Mouse (Mus musculus): Measurements from ENCODE around the gene Bcl11b. TPM values are rescaled to one million over a fixed set of nuclear protein-coding genes. Genes with fewer than 3 reads are reported as not detected.

The Bcl11b gene
- polyA plus RNA-seq, 1 experiment = not detected

DNA sequence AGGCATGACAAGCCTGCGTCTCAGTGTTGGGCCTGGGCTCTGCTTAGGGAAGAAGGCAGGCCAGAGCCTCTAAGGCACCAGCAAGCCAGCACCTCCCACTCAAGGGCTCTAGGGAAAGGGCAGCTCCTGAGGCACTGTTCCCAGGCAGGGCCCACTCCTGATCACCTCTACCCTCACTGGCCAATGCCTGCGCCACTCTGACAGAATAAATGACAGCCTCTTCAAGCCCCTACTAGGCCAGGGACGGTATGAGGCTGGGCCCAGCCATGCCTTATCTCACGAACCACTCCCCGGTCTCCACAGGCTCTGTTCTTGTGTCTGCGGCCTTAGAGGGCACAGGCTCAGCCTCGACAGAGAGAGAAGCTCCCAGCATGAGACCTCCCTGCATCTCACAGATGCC is 61.3 kb downstream of the Bcl11b start:
- Histone ChIP-seq H3K4me3 (no peak overlapping the region), H3K79me2 (ENCODE audit: control insufficient read depth, insufficient read depth) (no peaks in the 10 kb centered on the region), H3K27me3 (ENCODE audit: control insufficient read depth, insufficient read depth, insufficient read length) (no peaks in the 10 kb centered on the region), H3ac (ENCODE audit: control insufficient read depth, insufficient read length) (no peak overlapping the region), H3K4me2 (ENCODE audit: low read depth) (no peak overlapping the region), H3K36me3 (ENCODE audit: control insufficient read depth, insufficient read depth) (no peaks in the 10 kb centered on the region)
- TF ChIP-seq POLR2A (IDR thresholded peaks at IDR 0.05; ENCODE audit: insufficient read length, low read depth) = no peak
- TF ChIP-seq USF1 (IDR thresholded peaks at IDR 0.05; ENCODE audit: low read depth) = no peak
- TF ChIP-seq TCF12 (IDR thresholded peaks at IDR 0.05; ENCODE audit: insufficient read depth, poor library complexity, severe bottlenecking) = no peak
- TF ChIP-seq MYOG (IDR thresholded peaks at IDR 0.05; ENCODE audit: control insufficient read depth in 1 of 3, insufficient read depth in 1 of 3, insufficient read length in 2 of 3, low read depth in 2 of 3) = no peak
- no peak for TF ChIP-seq SRF (IDR thresholded peaks at IDR 0.05; ENCODE audit: control insufficient read depth, insufficient read length, low read depth)
- no peak for TF ChIP-seq CEBPB (IDR thresholded peaks at IDR 0.05; ENCODE audit: insufficient read depth, poor library complexity, severe bottlenecking)
- no peak for TF ChIP-seq REST (IDR thresholded peaks at IDR 0.05; ENCODE audit: insufficient read depth, insufficient read length)

DNA sequence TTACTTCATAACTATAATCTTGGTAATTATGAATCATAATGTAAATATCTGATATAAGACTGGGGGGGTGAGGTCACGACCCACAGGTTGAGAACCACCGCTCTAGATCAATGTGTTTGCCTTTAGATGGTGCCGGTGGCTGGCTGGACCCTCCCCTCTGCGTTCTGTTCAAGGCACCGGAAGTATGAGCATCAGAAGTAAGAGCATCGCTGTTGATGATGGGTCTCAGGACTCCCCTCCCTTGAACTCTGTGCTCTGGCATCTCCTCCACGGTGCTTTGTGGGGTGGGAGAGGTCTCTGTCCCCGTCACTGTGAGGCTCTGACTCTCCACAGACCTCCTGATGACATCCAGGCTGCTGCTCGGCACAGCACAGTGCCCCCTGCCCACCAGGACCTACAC is 62.6 kb downstream of the Bcl11b start:
- Histone ChIP-seq H3K27me3 (ENCODE audit: control insufficient read depth, insufficient read depth, insufficient read length) (no peaks in the 10 kb centered on the region), H3ac (ENCODE audit: control insufficient read depth, insufficient read length) (no peak overlapping the region), H3K4me3 (no peak overlapping the region), H3K4me2 (ENCODE audit: low read depth) (no peak overlapping the region), H3K79me2 (ENCODE audit: control insufficient read depth, insufficient read depth) (no peaks in the 10 kb centered on the region), H3K36me3 (ENCODE audit: control insufficient read depth, insufficient read depth) (no peaks in the 10 kb centered on the region)
- TF ChIP-seq MAX (IDR thresholded peaks at IDR 0.05; ENCODE audit: low read depth) = no peak

DNA sequence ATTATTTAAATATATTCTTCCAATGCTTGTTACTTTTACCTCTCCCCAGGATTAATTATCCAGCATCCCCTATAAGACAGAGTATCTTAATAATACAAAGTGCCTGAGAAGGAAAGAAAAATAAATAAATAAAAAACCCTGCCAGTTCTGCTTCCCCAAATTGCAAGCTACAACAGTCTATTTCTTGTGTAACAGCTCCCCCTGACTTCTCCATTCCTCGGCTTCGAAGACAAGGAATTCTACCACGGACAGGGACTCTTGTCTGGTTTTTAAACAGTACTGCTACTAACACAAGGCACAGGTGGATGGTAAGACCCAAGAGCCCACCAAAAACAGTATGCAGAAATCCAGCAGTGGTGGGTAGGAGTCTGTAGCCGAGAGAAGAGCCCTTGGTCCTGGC is 64.2 kb downstream of the Bcl11b start:
- H3K79me2 ChIP-seq (ENCODE audit: control insufficient read depth, insufficient read depth) = no peaks in the 10 kb centered on the region
- no peak overlapping the region for H3ac ChIP-seq (ENCODE audit: control insufficient read depth, insufficient read length)
- no peak overlapping the region for H3K4me3 ChIP-seq
- no peak overlapping the region for H3K4me2 ChIP-seq (ENCODE audit: low read depth)
- no peaks in the 10 kb centered on the region for H3K36me3 ChIP-seq (ENCODE audit: control insufficient read depth, insufficient read depth)
- H3K27me3 ChIP-seq (ENCODE audit: control insufficient read depth, insufficient read depth, insufficient read length) = no peaks in the 10 kb centered on the region
- no peak for TF ChIP-seq SRF (IDR thresholded peaks at IDR 0.05; ENCODE audit: control insufficient read depth, insufficient read length, low read depth)
- TF ChIP-seq E2F4 (IDR thresholded peaks at IDR 0.05; ENCODE audit: insufficient read depth) = no peak

GRCm38 (mm10) chr12:107936972-107937371 is 66.4 kb downstream of the Bcl11b start:
- no peaks in the 10 kb centered on the region for H3K36me3 ChIP-seq (ENCODE audit: control insufficient read depth, insufficient read depth)
- no peaks in the 10 kb centered on the region for H3K27me3 ChIP-seq (ENCODE audit: control insufficient read depth, insufficient read depth, insufficient read length)
- no peak overlapping the region for H3K4me2 ChIP-seq (ENCODE audit: low read depth)
- TF ChIP-seq POLR2A (IDR thresholded peaks at IDR 0.05; ENCODE audit: insufficient read length, low read depth) (no peak), MYOG (IDR thresholded peaks at IDR 0.05; ENCODE audit: control insufficient read depth in 1 of 3, insufficient read depth in 1 of 3, insufficient read length in 2 of 3, low read depth in 2 of 3) (no peak), USF1 (IDR thresholded peaks at IDR 0.05; ENCODE audit: low read depth) (no peak), REST (IDR thresholded peaks at IDR 0.05; ENCODE audit: insufficient read depth, insufficient read length) (no peak), POLR2AphosphoS2 (IDR thresholded peaks at IDR 0.05; ENCODE audit: insufficient read length, low read depth) (no peak), CEBPB (IDR thresholded peaks at IDR 0.05; ENCODE audit: insufficient read depth, poor library complexity, severe bottlenecking) (no peak), TCF12 (IDR thresholded peaks at IDR 0.05; ENCODE audit: insufficient read depth, poor library complexity, severe bottlenecking) (no peak), MAX (IDR thresholded peaks at IDR 0.05; ENCODE audit: low read depth) (no peak), SRF (IDR thresholded peaks at IDR 0.05; ENCODE audit: control insufficient read depth, insufficient read length, low read depth) (no peak), MYOD1 (IDR thresholded peaks at IDR 0.05; ENCODE audit: control insufficient read depth in 1 of 3, insufficient read length in 2 of 3, low read depth in 2 of 3) (no peak), E2F4 (IDR thresholded peaks at IDR 0.05; ENCODE audit: insufficient read depth) (no peak), TCF3 (IDR thresholded peaks at IDR 0.05; ENCODE audit: insufficient read length, low read depth) (no peak)
- no peak overlapping the region for H3ac ChIP-seq (ENCODE audit: control insufficient read depth, insufficient read length)
- H3K4me3 ChIP-seq = no peak overlapping the region
- H3K79me2 ChIP-seq (ENCODE audit: control insufficient read depth, insufficient read depth) = no peaks in the 10 kb centered on the region

GRCm38 (mm10) chr12:107936406-107936805 is 67.0 kb downstream of the Bcl11b start:
- no peaks in the 10 kb centered on the region for H3K79me2 ChIP-seq (ENCODE audit: control insufficient read depth, insufficient read depth)
- H3K4me2 ChIP-seq (ENCODE audit: low read depth) = no peak overlapping the region
- no peaks in the 10 kb centered on the region for H3K36me3 ChIP-seq (ENCODE audit: control insufficient read depth, insufficient read depth)
- no peak overlapping the region for H3K4me3 ChIP-seq
- H3K27me3 ChIP-seq (ENCODE audit: control insufficient read depth, insufficient read depth, insufficient read length) = no peaks in the 10 kb centered on the region
- H3ac ChIP-seq (ENCODE audit: control insufficient read depth, insufficient read length) = no peak overlapping the region
- no peak for TF ChIP-seq SRF (IDR thresholded peaks at IDR 0.05; ENCODE audit: control insufficient read depth, insufficient read length, low read depth)
- no peak for TF ChIP-seq POLR2AphosphoS2 (IDR thresholded peaks at IDR 0.05; ENCODE audit: insufficient read length, low read depth)
- no peak for TF ChIP-seq CEBPB (IDR thresholded peaks at IDR 0.05; ENCODE audit: insufficient read depth, poor library complexity, severe bottlenecking)
- no peak for TF ChIP-seq REST (IDR thresholded peaks at IDR 0.05; ENCODE audit: insufficient read depth, insufficient read length)
- TF ChIP-seq MYOG (IDR thresholded peaks at IDR 0.05; ENCODE audit: control insufficient read depth in 1 of 3, insufficient read depth in 1 of 3, insufficient read length in 2 of 3, low read depth in 2 of 3) = no peak
- no peak for TF ChIP-seq MAX (IDR thresholded peaks at IDR 0.05; ENCODE audit: low read depth)
- TF ChIP-seq TCF12 (IDR thresholded peaks at IDR 0.05; ENCODE audit: insufficient read depth, poor library complexity, severe bottlenecking) = no peak
- no peak for TF ChIP-seq E2F4 (IDR thresholded peaks at IDR 0.05; ENCODE audit: insufficient read depth)
- TF ChIP-seq TCF3 (IDR thresholded peaks at IDR 0.05; ENCODE audit: insufficient read length, low read depth) = no peak
- no peak for TF ChIP-seq USF1 (IDR thresholded peaks at IDR 0.05; ENCODE audit: low read depth)
- TF ChIP-seq POLR2A (IDR thresholded peaks at IDR 0.05; ENCODE audit: insufficient read length, low read depth) = no peak
- TF ChIP-seq MYOD1 (IDR thresholded peaks at IDR 0.05; ENCODE audit: control insufficient read depth in 1 of 3, insufficient read length in 2 of 3, low read depth in 2 of 3) = no peak

Data from myocyte (in vitro differentiated cells).